Mouse (Mus musculus) cerebellum, adult 2 months (tissue): Measurements from ENCODE around the gene Brms1. TPM values are rescaled to one million over a fixed set of nuclear protein-coding genes. Genes with fewer than 3 reads are reported as not detected.
A peak's percentile ranks its signal among the peaks of the same experiment; 100 is the strongest.

Source experiments
- DNase-seq, 2 experiments: peaks; one replicate each; pipeline ENCODE4 v3.0.0; 2021
- H3K27ac ChIP-seq: fragments of 200-500 bp; 2 replicates; pipeline ENCODE4 v1.5.1; 2012; ENCODE audit warnings: low read length, control low read depth, inconsistent platforms; ENCODE audit not compliant: insufficient read depth
- H3K27me3 ChIP-seq: fragments of 200-500 bp; 2 replicates; pipeline ENCODE4 v1.6.1; 2012; ENCODE audit warnings: inconsistent platforms, mild to moderate bottlenecking, low read length, moderate library complexity; ENCODE audit not compliant: control insufficient read depth, insufficient read depth
- H3K4me1 ChIP-seq: fragments of 200-500 bp; 2 replicates; pipeline ENCODE4 v1.6.1; 2011; ENCODE audit warnings: low read length; ENCODE audit not compliant: control insufficient read depth, insufficient read depth
- H3K4me3 ChIP-seq: fragments of 200-500 bp; replicated peaks from 2 replicates; pipeline ENCODE3; 2011; ENCODE audit warnings: mild to moderate bottlenecking, low read depth, low read length, control low read depth; ENCODE audit not compliant: insufficient read depth
- CTCF ChIP-seq: fragments of 200-500 bp; IDR thresholded peaks from 2 replicates; pipeline ENCODE4 v1.5.1; 2011; ENCODE audit warnings: low read depth, mild to moderate bottlenecking, control low read depth, low read length, moderate library complexity, borderline replicate concordance; ENCODE audit not compliant: insufficient read depth
- POLR2A ChIP-seq: fragments of 200-500 bp; IDR thresholded peaks from 2 replicates; pipeline ENCODE4 v1.6.1; 2011; ENCODE audit warnings: low read length, control low read depth, borderline replicate concordance; ENCODE audit not compliant: insufficient read depth
- WGBS: fragments of 180-500 bp; shearing (Covaris S2); methylation state at CpG from one replicate; pipeline ENCODE4 v1.1.7; 2018; 5-methylcytosine and 5-hydroxymethylcytosine counted together
- polyA plus RNA-seq: library from polyadenylated mRNA; depleted of rRNA; stranded (reverse); fragments of >200 nt; gene quantifications from 2 replicates; pipeline ENCODE4 v1.2.3, GENCODE M21; 2012

Gene Brms1
- polyA plus RNA-seq, 1 experiment: 20.8 TPM

DNA sequence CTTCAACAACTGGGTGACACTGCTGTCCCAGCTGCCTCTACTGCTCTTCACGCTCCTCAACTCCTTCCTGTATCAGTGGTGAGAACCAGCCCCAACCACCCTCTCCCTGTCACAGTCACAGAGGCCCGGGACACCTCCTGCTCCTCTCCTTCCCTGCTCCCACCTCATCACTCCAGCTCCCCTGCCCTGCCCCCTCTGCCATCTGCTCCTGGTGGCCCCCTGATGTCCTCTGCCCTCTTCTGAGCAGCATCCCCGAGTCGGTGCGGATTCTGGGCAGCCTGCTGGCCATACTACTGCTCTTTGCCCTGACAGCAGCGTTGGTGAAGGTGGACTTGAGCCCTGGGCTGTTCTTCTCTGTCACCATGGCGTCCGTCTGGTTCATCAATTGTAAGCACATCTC is 15.0 kb upstream of the Brms1 start:
- WGBS: 36% methylated on average over 8 of the region's 8 CpGs

DNA sequence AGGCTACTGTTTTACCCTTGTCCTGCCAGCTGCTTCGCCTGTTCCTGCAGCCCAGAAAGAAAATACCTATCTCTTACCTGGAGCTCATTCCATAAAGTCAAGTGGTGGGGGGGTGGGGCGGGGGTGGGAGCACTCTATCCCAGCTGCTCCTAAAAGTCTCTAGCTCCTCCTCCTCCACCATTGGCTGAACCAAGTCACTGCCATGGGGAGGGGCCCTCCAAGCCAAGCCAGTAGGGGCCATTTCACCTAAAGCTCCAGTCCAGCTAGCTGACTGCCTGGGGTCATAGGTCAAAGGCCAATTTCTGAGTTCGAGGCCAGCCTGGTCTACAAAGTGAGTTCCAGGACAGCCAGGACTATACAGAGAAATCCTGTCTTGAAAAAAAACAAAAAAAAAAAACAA is 8.5 kb upstream of the Brms1 start:
- whole genome bisulfite sequencing: 80% methylated on average over 3 of the region's 3 CpGs

More for the DNA sequence above, 15.0 kb upstream of the Brms1 start:
- no peak overlapping the region for H3K4me3 ChIP-seq
- TF ChIP-seq CTCF (no peak), POLR2A (no peak)
- no peaks in the 10 kb centered on the region for H3K4me1 ChIP-seq
- H3K27me3 ChIP-seq: no peaks in the 10 kb centered on the region
- DNase-seq: no peak
- no peak overlapping the region for H3K27ac ChIP-seq

DNA sequence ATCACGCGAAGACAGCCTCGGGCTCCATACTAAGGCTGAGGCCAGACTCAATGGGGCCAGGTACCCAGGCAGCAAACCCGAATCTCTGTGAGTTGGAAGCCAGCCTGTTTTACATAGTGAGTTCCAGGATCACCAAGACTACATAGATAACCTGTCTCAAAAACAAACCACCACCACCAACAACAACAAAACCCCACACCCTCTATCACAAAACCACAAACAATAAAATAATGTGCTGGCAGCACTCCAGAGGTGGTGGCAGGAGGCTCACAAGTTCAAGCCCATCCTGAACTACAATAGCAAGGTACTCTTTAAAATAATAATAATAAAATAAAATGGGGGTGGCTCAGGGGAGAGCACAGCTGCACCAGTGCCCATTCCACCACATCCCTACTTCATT is 4.6 kb upstream of the Brms1 start:
- H3K4me1 ChIP-seq: no peaks in the 10 kb centered on the region
- H3K27ac ChIP-seq: no peak overlapping the region
- no peak for DNase-seq
- H3K4me3 ChIP-seq: no peak overlapping the region
- no peaks in the 10 kb centered on the region for H3K27me3 ChIP-seq
- 77% methylated on average over 4 of the region's 4 CpGs for WGBS
- no peak for TF ChIP-seq CTCF
- TF ChIP-seq POLR2A: no peak

More for the DNA sequence above, 8.5 kb upstream of the Brms1 start:
- DNase-seq: no peak
- H3K4me1 ChIP-seq: no peaks in the 10 kb centered on the region
- H3K4me3 ChIP-seq: no peak overlapping the region
- no peak for TF ChIP-seq POLR2A
- no peak for TF ChIP-seq CTCF
- H3K27ac ChIP-seq: no peak overlapping the region
- H3K27me3 ChIP-seq: no peaks in the 10 kb centered on the region

DNA sequence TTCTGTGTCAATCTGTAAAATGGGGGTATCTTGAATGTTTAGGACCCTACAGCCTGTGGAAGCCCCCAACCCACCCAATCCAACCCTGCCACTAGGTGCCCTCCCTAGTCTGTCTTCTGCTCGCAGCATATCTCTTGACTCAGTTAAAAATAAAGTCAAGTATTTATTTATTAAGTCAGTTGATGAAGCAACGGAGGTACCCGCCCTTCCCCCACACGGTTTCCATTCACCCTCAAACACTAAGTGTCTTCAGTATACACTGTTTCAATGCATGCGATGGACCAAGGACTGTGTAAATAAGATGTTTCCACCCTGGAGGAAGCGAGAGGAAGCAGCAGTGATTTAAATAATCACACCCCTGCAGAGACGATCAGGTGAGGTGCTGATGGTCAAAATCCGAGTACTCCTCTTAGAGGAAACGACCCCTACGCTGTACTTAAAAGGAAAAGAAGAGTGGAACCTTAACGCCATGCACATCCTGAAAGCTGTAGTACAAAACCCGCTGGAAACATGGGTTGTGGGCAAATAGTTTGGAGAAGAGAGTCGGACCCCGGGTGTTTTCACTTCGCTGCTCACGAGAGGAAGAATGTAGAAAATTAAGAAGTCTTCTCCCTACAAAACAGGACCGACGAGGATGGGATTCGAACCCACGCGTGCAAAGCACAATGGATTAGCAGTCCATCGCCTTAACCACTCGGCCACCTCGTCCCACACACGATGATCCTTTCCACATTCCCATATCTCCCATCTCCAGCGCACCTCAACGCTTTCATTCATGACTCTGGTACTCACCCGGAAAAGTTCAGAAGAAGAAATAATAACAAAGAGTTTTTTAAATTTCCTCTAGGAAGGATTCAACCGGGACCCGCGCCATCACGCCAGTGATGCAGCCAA is 3.2 kb upstream of the Brms1 start:
- Histone ChIP-seq H3K27me3 (no peaks in the 10 kb centered on the region), H3K4me1 (0 out of 2 replicates have a peak, but pooled peaks cover 2% of the 10 kb centered on the region), H3K27ac (no peak overlapping the region), H3K4me3 (peak overlapping the region; percentile 92)
- peak; percentile 89 to 96 for DNase-seq
- 5% methylated on average over 32 of the region's 32 CpGs for WGBS
- TF ChIP-seq CTCF (no peak), POLR2A (no peak)

DNA sequence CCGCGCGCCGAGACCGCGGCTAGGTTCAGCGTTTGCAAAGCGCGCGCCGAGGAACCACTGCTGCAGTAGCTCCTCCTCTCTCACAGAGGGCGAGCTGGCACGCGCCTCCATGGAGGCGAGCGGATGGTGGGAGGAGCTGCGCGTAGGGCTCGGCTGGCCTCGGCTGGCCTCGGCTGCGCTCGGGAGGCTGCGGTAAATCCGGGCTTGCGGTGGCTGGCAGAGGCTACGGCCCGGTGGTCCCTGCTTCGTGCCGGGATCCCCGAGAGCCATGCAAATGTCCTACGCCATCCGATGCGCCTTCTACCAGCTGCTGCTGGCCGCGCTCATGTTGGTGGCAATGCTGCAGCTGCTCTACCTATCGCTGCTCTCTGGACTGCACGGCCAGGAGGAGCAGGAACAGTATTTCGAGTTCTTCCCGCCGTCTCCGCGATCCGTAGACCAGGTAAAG is 2.4 kb upstream of the Brms1 start, which contains the start of the genes B4gat1 and AC124502.3:
TSS of gene B4gat1 (plus strand) at position 118 of the 448 bp plus-strand sequence.
TSS of gene AC124502.3 (plus strand) at position 183 of the 448 bp plus-strand sequence.
- TF ChIP-seq CTCF (no peak), POLR2A (peak; percentile 95)
- Histone ChIP-seq H3K4me3 (peak within 1 kb of the TSS; percentile 92), H3K27me3 (no peaks in the 10 kb centered on the region), H3K4me1 (0 out of 2 replicates have a peak, but pooled peaks cover 2% of the 10 kb centered on the region), H3K27ac (peak within 1 kb of the TSS; percentile 89)
- WGBS: under 1% methylated on average over 44 of the region's 44 CpGs
- DNase-seq: peak; percentile 94 to 95

DNA sequence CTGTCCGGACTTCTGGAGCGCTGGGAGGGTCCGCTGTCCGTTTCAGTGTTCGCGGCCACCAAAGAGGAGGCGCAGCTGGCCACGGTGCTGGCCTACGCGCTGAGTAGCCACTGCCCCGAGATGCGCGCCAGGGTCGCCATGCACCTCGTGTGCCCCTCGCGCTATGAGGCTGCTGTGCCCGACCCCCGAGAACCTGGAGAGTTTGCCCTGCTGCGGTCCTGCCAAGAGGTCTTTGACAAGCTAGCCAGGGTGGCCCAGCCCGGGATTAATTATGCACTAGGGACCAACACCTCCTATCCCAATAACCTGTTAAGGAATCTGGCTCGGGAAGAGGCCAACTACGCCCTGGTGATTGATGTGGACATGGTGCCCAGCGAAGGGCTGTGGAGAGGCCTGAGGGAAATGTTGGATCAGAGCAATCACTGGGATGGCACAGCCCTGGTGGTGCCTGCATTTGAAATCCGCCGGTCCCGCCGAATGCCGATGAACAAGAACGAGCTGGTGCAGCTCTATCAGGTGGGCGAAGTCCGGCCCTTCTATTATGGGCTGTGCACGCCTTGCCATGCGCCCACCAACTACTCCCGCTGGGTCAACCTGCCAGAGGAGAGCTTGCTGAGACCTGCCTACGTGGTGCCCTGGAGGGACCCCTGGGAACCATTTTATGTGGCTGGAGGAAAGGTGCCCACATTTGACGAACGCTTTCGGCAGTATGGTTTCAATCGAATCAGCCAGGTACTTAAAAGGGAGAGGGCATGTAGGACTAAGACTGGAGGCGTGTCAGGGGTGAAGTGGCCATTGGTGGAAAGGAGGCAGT is 1.6 kb upstream of the Brms1 start:
- Histone ChIP-seq H3K27me3 (no peaks in the 10 kb centered on the region), H3K27ac (peak overlapping the region; percentile 89), H3K4me3 (peak overlapping the region; percentile 92), H3K4me1 (0 out of 2 replicates have a peak, but pooled peaks cover 2% of the 10 kb centered on the region)
- peak; percentile 38 to 59 for DNase-seq
- TF ChIP-seq POLR2A (no peak), CTCF (no peak)
- WGBS: 4% methylated on average over 41 of the region's 41 CpGs

DNA sequence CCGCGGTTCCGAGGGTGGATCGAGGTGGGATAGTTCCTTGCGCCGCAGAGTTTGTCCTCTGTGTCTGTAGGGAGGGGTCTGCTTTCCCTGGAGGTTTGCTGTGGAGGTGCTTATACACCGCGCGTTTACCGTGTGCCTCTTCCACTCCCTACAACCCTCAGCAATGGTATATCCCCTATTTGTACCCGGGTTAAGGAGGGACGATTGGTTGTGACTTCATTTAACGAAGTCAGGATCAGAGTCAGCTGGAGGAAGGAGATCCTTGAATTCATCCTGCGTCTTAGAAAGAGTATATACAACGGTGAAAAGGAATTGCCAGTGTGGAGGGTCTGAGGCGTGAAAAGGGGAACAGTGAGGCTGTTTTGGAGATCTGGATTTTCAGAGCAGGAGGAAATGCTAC is 434 bp downstream of the Brms1 start:
- Histone ChIP-seq H3K27ac (no peak overlapping the region), H3K4me3 (peak overlapping the region; percentile 92), H3K4me1 (0 out of 2 replicates have a peak, but pooled peaks cover 2% of the 10 kb centered on the region), H3K27me3 (no peaks in the 10 kb centered on the region)
- DNase-seq: no peak
- no peak for TF ChIP-seq CTCF
- TF ChIP-seq POLR2A: no peak
- WGBS: 3% methylated on average over 16 of the region's 16 CpGs
